Mouse (Mus musculus) G1E (cell line): ENCODE results near the gene LTO1. TPM values are rescaled to one million over a fixed set of nuclear protein-coding genes. Genes with fewer than 3 reads are reported as not detected.

Experiments
- ATAC-seq: 2 replicates; pipeline ENCODE4 v1.8.0; 2016; ENCODE audit warnings: mild to moderate bottlenecking; ENCODE audit not compliant: insufficient number of reproducible peaks, poor library complexity, low FRiP score, severe bottlenecking; ENCODE audit errors: extremely low read depth
- DNase-seq: peaks from one replicate; pipeline ENCODE4 v3.0.0; 2012; ENCODE audit warnings: low spot score
- H3K27me3 ChIP-seq: 2 replicates; pipeline ENCODE4 v1.6.1; 2012; ENCODE audit warnings: mild to moderate bottlenecking, low read length, inconsistent platforms; ENCODE audit not compliant: insufficient read depth
- H3K36me3 ChIP-seq: replicated peaks from 2 replicates; pipeline ENCODE3; 2012; ENCODE audit warnings: mild to moderate bottlenecking, inconsistent platforms
- H3K4me1 ChIP-seq: 2 replicates; pipeline ENCODE4 v1.6.1; 2012; ENCODE audit warnings: low read depth, low read length, inconsistent platforms, mixed read lengths; ENCODE audit not compliant: insufficient read depth
- H3K4me3 ChIP-seq: 2 replicates; pipeline ENCODE4 v1.5.1; 2012; ENCODE audit warnings: low read depth, mild to moderate bottlenecking, inconsistent platforms, low read length, moderate library complexity, mixed read lengths
- H3K9me3 ChIP-seq: replicated peaks from 2 replicates; pipeline ENCODE4 v1.6.1; 2012; ENCODE audit warnings: inconsistent platforms
- CTCF ChIP-seq: IDR thresholded peaks from 2 replicates; pipeline ENCODE4 v1.5.1; 2012; ENCODE audit warnings: low read depth, low read length, inconsistent platforms, mixed read lengths
- GATA1 ChIP-seq: IDR thresholded peaks from 2 replicates; pipeline ENCODE4 v1.6.1; 2012; ENCODE audit warnings: borderline replicate concordance, low read length, inconsistent platforms, mixed read lengths
- GATA2 ChIP-seq: IDR thresholded peaks from 2 replicates; pipeline ENCODE4 v1.6.1; 2012; ENCODE audit warnings: low read depth, low read length, inconsistent platforms, borderline replicate concordance
- POLR2AphosphoS5 ChIP-seq: IDR thresholded peaks from 2 replicates; pipeline ENCODE4 v1.6.1; 2012; ENCODE audit warnings: low read depth, low read length, inconsistent platforms; ENCODE audit not compliant: insufficient replicate concordance
- TAL1 ChIP-seq: conservative IDR thresholded peaks from 2 replicates; pipeline ENCODE4 v1.6.1; 2012; ENCODE audit warnings: low read depth, low read length, inconsistent platforms, mixed read lengths
- polyA plus RNA-seq: library from polyadenylated mRNA; stranded (reverse); fragments of >175 nt; gene quantifications from 2 replicates; pipeline ENCODE4 v1.2.3, GENCODE M21; 2012
- total RNA-seq, 2 experiments: library from RNA; stranded (forward) in 1 of 2; stranded (reverse) in 1 of 2; fragments of 200-1000 nt in 1 of 2; fragments of >200 nt in 1 of 2; fragmentation: Nextera tagmentation in 1 of 2; gene quantifications; 2 replicates each; pipeline ENCODE4 v1.2.3; 2014 to 2017

The LTO1 gene
- total and polyA plus RNA-seq, 3 experiments = 13.7 to 34.0 (median 27.9) TPM

DNA sequence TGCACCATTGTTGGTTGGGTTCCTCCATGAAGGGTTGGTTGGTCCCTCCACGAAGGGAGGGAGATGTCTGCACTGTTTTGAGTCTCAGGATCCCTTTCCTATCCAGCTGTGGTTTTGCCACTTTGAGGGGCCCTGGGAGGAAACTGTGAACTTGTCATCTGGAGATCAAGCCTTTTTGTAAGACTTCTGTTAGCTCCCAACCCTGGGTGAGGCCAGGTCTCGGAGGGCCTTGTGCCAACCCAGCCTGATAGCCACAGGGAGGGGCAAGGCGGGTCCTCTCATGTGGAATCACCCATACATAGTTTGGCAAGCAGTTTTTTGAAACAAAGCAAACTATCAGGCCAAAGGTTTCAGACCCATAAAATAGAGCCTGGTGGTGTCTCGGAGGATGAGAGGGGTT is 49.4 kb downstream of the LTO1 start:
- Histone ChIP-seq H3K27me3 (peaks cover 12% of the 10 kb centered on the region; the same call in 1 of the 2 replicates), H3K36me3 (no peaks in the 10 kb centered on the region), H3K9me3 (no peaks in the 10 kb centered on the region), H3K4me3 (no peak overlapping the region), H3K4me1 (no peaks in the 10 kb centered on the region)
- DNase-seq (no peak), ATAC-seq (no peak)
- TF ChIP-seq GATA2 (no peak), TAL1 (no peak), CTCF (no peak), POLR2AphosphoS5 (no peak), GATA1 (no peak)

DNA sequence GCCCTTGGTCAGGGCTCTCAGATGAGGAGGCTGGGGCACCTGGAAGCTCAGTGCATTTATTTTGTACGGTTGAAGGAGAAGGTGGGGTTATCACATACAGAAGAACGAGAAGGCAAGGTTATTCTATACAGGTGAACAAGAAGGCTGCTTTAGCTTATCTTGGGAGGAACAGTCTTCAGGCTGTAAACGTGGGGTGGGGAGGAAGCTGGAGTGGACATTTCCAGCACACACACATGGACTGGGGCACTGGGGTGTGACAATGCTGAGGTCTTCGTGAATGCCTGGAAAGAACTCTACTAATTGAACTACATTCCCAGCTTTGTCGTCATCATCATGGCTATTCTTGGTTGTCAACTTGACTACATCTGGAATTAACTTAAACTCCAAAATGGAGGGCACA is 51.0 kb downstream of the LTO1 start:
- Histone ChIP-seq H3K4me1 (no peaks in the 10 kb centered on the region), H3K36me3 (no peaks in the 10 kb centered on the region), H3K27me3 (peaks cover 12% of the 10 kb centered on the region; the same call in 1 of the 2 replicates), H3K9me3 (no peaks in the 10 kb centered on the region), H3K4me3 (no peak overlapping the region)
- TF ChIP-seq POLR2AphosphoS5 (no peak), GATA2 (no peak), TAL1 (no peak), GATA1 (no peak), CTCF (no peak)
- no peak for ATAC-seq
- no peak for DNase-seq

DNA sequence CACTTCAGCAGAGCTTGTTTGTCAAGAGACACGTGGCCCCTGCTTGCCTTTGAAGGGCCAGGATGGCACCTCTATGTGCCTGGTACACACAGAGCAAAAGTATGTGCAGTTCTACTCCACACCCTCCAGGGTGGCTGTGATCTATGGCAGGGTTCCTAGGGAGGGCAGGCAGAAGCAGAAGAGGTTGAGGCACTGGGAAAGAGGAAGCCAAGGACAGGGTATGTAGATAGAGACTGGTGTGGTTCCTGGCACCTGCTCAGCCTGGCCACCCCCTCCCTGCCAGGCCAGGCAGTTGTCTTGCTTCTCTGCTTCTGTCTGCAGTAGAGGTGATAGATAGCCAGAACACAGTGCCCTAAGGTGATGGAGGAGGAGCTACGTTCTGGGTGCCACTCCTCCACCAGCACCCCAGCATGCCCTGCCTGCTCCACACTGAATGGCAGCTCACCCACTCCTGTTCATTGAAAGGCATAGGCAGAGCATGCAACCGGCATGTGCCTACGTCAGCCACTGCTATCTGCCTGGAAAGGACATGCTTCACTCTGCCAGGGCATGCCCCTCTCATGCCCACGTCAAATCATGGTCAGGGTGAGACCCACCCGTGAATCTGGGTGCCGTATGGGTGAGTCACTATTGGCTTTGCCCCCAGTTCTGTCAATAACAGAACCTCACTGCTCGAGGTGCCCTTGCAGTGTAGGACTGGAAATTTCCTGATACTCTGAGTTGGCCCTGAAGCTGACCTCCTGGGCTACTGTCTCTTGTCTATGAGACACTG is 56.3 kb downstream of the LTO1 start:
- Histone ChIP-seq H3K9me3 (no peaks in the 10 kb centered on the region), H3K4me1 (no peaks in the 10 kb centered on the region), H3K27me3 (peaks cover 6% of the 10 kb centered on the region), H3K4me3 (no peak overlapping the region), H3K36me3 (no peaks in the 10 kb centered on the region)
- TF ChIP-seq CTCF (no peak), GATA1 (no peak), TAL1 (no peak), POLR2AphosphoS5 (no peak), GATA2 (no peak)
- ATAC-seq = no peak
- no peak for DNase-seq

DNA sequence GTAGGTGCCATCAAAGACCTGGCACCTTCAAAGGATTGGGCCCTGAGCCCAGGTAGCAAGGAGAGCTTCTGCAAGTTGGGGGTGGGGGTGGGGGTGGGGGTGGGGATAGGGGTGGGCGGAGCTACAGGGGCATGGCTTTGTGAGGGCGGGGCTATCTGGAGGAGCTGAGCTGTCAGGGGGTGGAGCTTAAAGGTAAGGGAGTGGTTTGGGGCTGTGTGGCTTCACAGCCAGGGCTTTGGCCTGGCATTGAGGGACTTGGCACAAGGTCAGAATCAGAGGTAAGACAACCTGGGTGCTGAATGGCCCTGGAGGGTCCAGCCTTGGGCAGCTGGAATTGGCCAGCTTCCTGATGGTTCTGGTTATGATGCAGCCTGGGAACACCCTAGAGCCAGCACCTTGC is 56.9 kb downstream of the LTO1 start:
- TF ChIP-seq POLR2AphosphoS5 (no peak), TAL1 (no peak), GATA2 (no peak), GATA1 (no peak), CTCF (no peak)
- DNase-seq (no peak), ATAC-seq (no peak)
- Histone ChIP-seq H3K9me3 (no peaks in the 10 kb centered on the region), H3K36me3 (no peaks in the 10 kb centered on the region), H3K4me1 (no peaks in the 10 kb centered on the region), H3K27me3 (peaks cover 6% of the 10 kb centered on the region), H3K4me3 (no peak overlapping the region)

DNA sequence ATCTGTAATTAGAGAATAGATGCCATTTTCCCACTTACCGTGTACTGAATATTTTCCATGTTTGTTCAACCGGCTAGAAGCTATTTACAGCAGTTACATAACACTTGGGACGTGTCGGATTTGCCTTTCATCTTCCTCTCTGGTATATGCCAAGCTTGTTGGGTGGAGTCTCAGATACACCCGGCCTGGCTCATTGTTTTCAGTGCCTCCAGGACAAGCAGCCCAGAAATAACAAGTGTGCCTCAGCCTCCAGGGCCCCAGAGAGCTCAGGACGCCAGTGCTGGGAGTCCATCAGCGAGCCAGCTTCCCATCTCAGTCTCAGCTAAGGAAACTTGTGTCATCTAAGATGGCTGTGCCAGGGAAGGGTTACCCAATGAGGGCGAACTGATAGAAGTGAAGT is 58.6 kb downstream of the LTO1 start:
- DNase-seq (no peak), ATAC-seq (no peak)
- Histone ChIP-seq H3K27me3 (peaks cover 6% of the 10 kb centered on the region), H3K9me3 (no peaks in the 10 kb centered on the region), H3K36me3 (no peaks in the 10 kb centered on the region), H3K4me1 (no peaks in the 10 kb centered on the region), H3K4me3 (no peak overlapping the region)
- TF ChIP-seq POLR2AphosphoS5 (no peak), GATA1 (no peak), CTCF (no peak), GATA2 (no peak), TAL1 (no peak)

DNA sequence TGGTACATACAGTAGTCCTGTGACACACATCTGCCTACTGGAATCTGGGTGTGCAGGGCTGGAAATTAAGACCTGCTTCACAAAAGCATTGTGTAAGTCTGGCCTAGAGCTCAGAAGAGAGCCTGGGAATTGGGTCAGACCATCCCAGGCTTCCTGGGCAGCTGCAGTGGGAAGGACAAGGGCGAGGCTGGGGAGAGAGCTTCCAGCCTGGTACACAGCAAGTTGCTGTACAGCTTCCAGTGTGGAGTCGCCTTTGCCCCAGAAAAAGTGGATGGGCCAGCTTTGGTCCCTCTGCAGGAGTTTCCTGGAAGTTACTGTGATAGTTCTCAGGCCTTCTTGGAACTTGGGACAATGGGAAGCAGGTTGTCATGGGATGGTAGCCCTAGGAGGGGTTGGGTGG is 62.2 kb downstream of the LTO1 start:
- Histone ChIP-seq H3K36me3 (no peaks in the 10 kb centered on the region), H3K9me3 (no peaks in the 10 kb centered on the region)
- DNase-seq = no peak

DNA sequence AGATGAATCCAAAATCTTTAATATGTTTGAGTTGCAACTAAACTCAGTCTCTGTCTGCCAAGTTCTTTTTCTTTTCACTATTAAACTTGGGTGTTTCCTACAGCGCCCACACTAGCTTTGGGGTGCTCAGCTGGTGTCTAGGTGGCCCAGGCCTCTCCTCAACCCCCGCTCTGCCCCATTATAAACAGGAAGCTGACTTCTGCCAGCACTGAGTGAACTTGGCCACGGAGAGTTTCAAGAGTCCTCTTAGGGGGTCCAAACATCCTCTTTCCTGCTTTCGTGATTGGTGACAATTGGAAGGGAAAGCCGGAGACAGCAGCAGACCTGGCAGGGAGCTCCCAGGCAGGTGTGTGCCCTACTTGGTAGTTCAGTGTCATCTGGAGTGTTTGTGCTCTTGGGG is 64.9 kb downstream of the LTO1 start:
- ATAC-seq (no peak), DNase-seq (no peak)
- Histone ChIP-seq H3K27me3 (peaks cover 10% of the 10 kb centered on the region), H3K4me1 (no peaks in the 10 kb centered on the region), H3K4me3 (no peak overlapping the region), H3K9me3 (no peaks in the 10 kb centered on the region), H3K36me3 (no peaks in the 10 kb centered on the region)
- TF ChIP-seq POLR2AphosphoS5 (no peak), CTCF (no peak), GATA1 (no peak), TAL1 (no peak), GATA2 (no peak)

More for the DNA sequence above, 62.2 kb downstream of the LTO1 start:
- Histone ChIP-seq H3K27me3 (peaks cover 11% of the 10 kb centered on the region), H3K4me1 (no peaks in the 10 kb centered on the region), H3K4me3 (no peak overlapping the region)
- ATAC-seq = no peak
- TF ChIP-seq POLR2AphosphoS5 = no peak
- TF ChIP-seq TAL1 = no peak
- no peak for TF ChIP-seq GATA1

Other genes starting within 250 kb of the LTO1 start
- gene Ano1, start 163.1 kb upstream of the LTO1 start, total RNA-seq (2014; fragmentation: Nextera tagmentation) = 7.1 and 11.3 TPM in 2 replicates
- gene Ano1, start 163.1 kb upstream of the LTO1 start, total RNA-seq (2017) = 3.2 and 3.7 TPM in 2 replicates
- 1.2 and 1.8 TPM in 2 replicates for gene Ano1, start 163.1 kb upstream of the LTO1 start, polyA plus RNA-seq
- gene Fgf3, start 77.0 kb upstream of the LTO1 start, total RNA-seq (2014; fragmentation: Nextera tagmentation) = 0.68 and 2.5 TPM in 2 replicates
- gene Fgf3, start 77.0 kb upstream of the LTO1 start, total RNA-seq (2017) = 6.2 and 10.3 TPM in 2 replicates
- 14.1 and 14.8 TPM in 2 replicates for gene Fgf3, start 77.0 kb upstream of the LTO1 start, polyA plus RNA-seq
- not detected in 2 replicates for gene Fgf4, start 67.7 kb upstream of the LTO1 start, total RNA-seq (2014; fragmentation: Nextera tagmentation)
- not detected in 2 replicates for gene Fgf4, start 67.7 kb upstream of the LTO1 start, total RNA-seq (2017)
- gene Fgf4, start 67.7 kb upstream of the LTO1 start, polyA plus RNA-seq = not detected in 2 replicates
- gene Fgf15, start 18.6 kb upstream of the LTO1 start, total RNA-seq (2014; fragmentation: Nextera tagmentation) = 121 and 129 TPM in 2 replicates
- 34.6 and 38.9 TPM in 2 replicates for gene Fgf15, start 18.6 kb upstream of the LTO1 start, total RNA-seq (2017)
- 39.2 and 48.5 TPM in 2 replicates for gene Fgf15, start 18.6 kb upstream of the LTO1 start, polyA plus RNA-seq
- not detected in 2 replicates for gene Ccnd1, start 24.8 kb downstream of the LTO1 start, total RNA-seq (2014; fragmentation: Nextera tagmentation)
- 0.22 TPM in 1 of 2 replicates, not detected in the other for gene Ccnd1, start 24.8 kb downstream of the LTO1 start, total RNA-seq (2017)
- not detected in 2 replicates for gene Ccnd1, start 24.8 kb downstream of the LTO1 start, polyA plus RNA-seq